Mouse (Mus musculus) forebrain, embryonic 14.5 days (tissue): ENCODE results near the gene Fbxl16. TPM values are rescaled to one million over a fixed set of nuclear protein-coding genes. Genes with fewer than 3 reads are reported as not detected.
A peak's percentile ranks its signal among the peaks of the same experiment; 100 is the strongest.

ENCODE experiments used
- ATAC-seq: fragments of 200-750 bp; cut with Nextera tagmentation; 2 replicates; pipeline ENCODE4 v1.8.0; 2017; ENCODE audit warnings: mild to moderate bottlenecking, moderate library complexity
- DNase-seq: peaks from one replicate; pipeline ENCODE4 v3.0.0-alpha.2; 2015; ENCODE audit warnings: low spot score
- H3K27ac ChIP-seq: fragments of 300-500 bp; sonication (generic); 2 replicates; pipeline ENCODE4 v1.5.1; 2014; ENCODE audit warnings: low read depth, mild to moderate bottlenecking, control low read depth, low read length, moderate library complexity
- H3K27me3 ChIP-seq: fragments of 300-500 bp; sonication (generic); replicated peaks from 2 replicates; pipeline ENCODE4 v1.6.1; 2014; ENCODE audit warnings: low read length, control low read depth, mixed read lengths; ENCODE audit not compliant: control insufficient read depth, insufficient read depth
- H3K36me3 ChIP-seq: fragments of 300-500 bp; sonication (generic); 2 replicates; pipeline ENCODE4 v1.6.1; 2014; ENCODE audit warnings: low read length, control low read depth; ENCODE audit not compliant: control insufficient read depth, insufficient read depth
- H3K4me1 ChIP-seq: fragments of 300-500 bp; sonication (generic); 2 replicates; pipeline ENCODE4 v1.6.1; 2014; ENCODE audit warnings: antibody characterized with exemption, low read length, control low read depth; ENCODE audit not compliant: control insufficient read depth, insufficient read depth
- H3K4me2 ChIP-seq: fragments of 300-500 bp; sonication (generic); 2 replicates; pipeline ENCODE4 v1.6.1; 2014; ENCODE audit warnings: mild to moderate bottlenecking, control low read depth, low read length
- H3K4me3 ChIP-seq: fragments of 300-500 bp; sonication (generic); 2 replicates; pipeline ENCODE4 v1.5.1; 2014; ENCODE audit warnings: low read depth, low read length, control low read depth
- H3K9ac ChIP-seq: fragments of 300-500 bp; sonication (generic); 2 replicates; pipeline ENCODE4 v1.6.1; 2014; ENCODE audit warnings: mild to moderate bottlenecking, low read length, control low read depth, moderate library complexity
- H3K9me3 ChIP-seq: fragments of 300-500 bp; sonication (generic); replicated peaks from 2 replicates; pipeline ENCODE4 v1.6.1; 2016; ENCODE audit warnings: low read length, control low read depth, mixed read lengths; ENCODE audit not compliant: control insufficient read depth
- WGBS: fragments of 180-500 bp; shearing (Covaris S2); extraction: QIAGEN DNeasy Blood & Tissue Kit; methylation state at CpG from one replicate; pipeline ENCODE4 v1.1.7; 2014; 5-methylcytosine and 5-hydroxymethylcytosine counted together
- polyA plus RNA-seq: library from polyadenylated mRNA; unstranded; fragments of >200 nt; fragmentation: Nextera tagmentation; extraction: Ambion mirVana; gene quantifications from 2 replicates; pipeline ENCODE4 v1.2.1, GENCODE M21; 2014

Gene Fbxl16
- polyA plus RNA-seq, 1 experiment from 2014 or later: 14.0 TPM

DNA sequence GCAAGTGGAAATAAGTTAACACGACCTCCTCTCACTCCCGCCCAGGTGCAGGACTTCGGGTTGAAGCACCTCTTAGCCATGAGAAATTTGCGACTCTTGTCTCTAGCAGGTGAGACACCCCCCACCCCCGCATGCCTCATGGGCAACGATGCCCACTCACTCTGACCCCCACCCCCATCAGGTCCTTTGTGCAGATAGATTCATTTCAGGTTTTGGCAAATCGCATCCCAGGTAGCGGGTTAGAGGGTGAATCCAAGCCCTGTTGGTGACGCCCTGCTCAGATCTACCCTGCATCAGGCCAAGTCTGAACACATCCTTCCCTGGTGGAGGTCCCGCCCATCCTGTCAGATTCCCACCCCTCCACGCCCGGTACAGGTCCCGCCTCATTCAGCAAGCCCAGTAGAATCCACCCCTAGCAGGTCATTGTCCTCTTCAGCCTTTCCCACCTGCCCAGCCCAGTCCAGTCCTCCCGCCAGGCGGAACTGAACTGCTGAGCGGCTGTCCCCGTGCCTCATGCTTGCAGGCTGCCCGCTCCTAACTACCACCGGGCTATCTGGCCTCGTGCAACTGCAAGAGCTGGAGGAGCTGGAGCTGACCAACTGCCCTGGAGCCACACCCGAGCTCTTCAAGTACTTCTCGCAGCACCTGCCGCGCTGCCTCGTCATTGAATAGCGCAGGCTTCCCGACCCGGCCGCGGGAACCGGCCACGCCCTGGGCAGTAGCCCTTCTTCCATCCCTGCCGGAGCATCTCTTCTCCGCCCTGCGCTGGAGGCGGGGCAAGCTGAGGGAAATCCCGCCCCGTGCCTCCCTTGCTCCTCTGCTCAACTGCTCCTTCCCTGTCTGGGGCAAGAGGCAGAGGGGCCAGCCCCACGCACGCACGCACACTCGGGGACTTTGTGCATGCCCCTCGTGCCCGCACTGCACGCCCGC, 10.2 kb downstream of the Fbxl16 start:
- ATAC-seq: no peak
- no peak for DNase-seq
- H3K4me2 ChIP-seq: 0 out of 2 replicates have a peak overlapping the region, but pooled peaks have one; percentile 9
- H3K9me3 ChIP-seq: no peaks in the 10 kb centered on the region
- no peak overlapping the region for H3K27ac ChIP-seq
- no peak overlapping the region for H3K4me3 ChIP-seq
- peaks cover 17% of the 10 kb centered on the region for H3K27me3 ChIP-seq
- H3K9ac ChIP-seq: 0 out of 2 replicates have a peak overlapping the region, but pooled peaks have one; percentile 8
- H3K36me3 ChIP-seq: peaks cover 34% of the 10 kb centered on the region
- H3K4me1 ChIP-seq: peaks cover 4% of the 10 kb centered on the region
- WGBS: 7% methylated on average over 46 of the region's 46 CpGs

DNA sequence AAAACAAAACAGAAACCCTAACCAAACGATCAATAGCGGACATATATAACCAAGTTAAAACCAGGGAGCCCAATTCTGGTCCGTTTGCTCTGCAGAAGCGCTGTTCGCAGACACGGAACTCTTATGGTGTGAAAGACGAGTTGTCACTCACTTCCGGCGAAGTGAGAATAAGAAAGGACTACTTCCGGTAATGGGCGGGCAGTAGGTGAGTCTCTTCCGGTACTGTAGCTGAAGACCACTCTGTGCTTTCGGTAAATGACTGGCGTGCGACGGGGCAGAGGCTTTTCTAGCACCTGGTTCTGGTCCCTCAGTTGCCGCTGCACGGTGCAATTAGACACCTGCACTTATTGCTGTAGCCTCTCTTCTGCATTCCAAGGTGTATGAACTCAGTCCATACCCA, 14.6 kb downstream of the Fbxl16 start, which contains the start of gene Wdr24:
Gene Wdr24, plus strand, starts transcription at position 176 of the 400 bp plus-strand sequence.
- DNase-seq (peak; percentile 95), ATAC-seq (peak; percentile 83)
- Histone ChIP-seq H3K27ac (peak within 1 kb of the TSS; percentile 64), H3K4me1 (peaks cover 17% of the 10 kb centered on the region), H3K36me3 (peaks cover 39% of the 10 kb centered on the region), H3K9ac (peak within 1 kb of the TSS; percentile 72), H3K4me2 (peak within 1 kb of the TSS; percentile 96), H3K27me3 (peaks cover 16% of the 10 kb centered on the region), H3K9me3 (no peaks in the 10 kb centered on the region), H3K4me3 (peak within 1 kb of the TSS; percentile 46)
- WGBS: under 1% methylated on average over 18 of the region's 18 CpGs

DNA sequence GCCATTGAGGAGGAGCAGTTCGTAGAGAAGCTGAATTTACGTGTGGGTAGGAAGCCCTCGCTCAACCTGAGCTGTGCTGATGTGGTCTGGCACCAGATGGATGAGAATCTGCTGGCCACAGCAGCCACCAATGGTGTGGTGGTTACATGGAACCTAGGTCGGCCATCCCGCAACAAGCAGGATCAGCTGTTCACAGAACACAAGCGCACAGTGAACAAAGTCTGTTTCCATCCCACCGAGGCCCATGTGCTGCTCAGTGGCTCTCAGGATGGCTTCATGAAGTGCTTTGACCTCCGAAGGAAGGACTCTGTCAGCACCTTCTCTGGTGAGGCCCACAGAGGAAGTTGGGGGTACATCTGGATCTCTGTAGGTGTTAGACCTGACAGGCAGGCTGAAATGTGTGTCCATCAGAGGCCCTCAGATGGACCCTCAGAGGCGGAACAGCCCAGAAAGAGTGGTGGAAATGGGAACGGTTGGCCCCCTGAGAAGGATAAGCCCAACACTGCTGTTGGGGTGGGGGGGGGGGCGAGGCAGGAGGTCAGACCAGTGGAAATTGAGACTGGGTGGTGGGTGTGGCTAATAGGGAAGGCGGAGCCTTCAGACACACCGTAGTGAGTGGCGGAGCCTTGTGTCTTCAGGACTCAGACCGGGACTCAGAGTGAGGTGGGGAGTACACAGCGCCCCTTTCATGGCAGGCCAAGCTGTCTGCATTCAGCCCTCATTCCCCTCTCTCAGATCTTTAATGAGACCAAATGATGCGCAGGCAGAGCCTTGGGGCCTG, 15.7 kb downstream of the Fbxl16 start:
- H3K27me3 ChIP-seq: 0 out of 2 replicates have a peak, but pooled peaks cover 5% of the 10 kb centered on the region
- ATAC-seq: no peak

DNA sequence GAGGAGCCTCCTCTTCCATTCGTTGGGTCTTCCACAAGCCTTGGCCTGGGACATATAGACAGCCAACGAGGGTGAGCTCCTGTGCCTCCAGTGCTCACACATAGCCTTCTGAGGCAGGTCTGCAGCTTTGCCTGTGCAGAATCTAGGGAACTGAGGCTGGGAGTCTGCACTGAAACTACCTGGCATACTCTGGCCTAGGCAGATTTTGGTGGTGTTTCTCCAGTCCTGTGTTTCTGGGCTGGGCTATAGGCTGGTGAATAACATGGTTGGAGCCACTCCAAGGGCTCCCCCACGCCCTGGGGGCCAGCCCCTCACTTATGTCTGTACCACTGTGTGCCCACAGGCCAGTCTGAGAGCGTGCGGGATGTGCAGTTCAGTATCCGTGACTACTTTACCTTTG, 16.4 kb downstream of the Fbxl16 start:
- Histone ChIP-seq H3K4me3 (no peak overlapping the region), H3K9me3 (no peaks in the 10 kb centered on the region), H3K4me1 (peaks cover 25% of the 10 kb centered on the region), H3K36me3 (peaks cover 35% of the 10 kb centered on the region), H3K4me2 (0 out of 2 replicates have a peak overlapping the region, but pooled peaks have one; percentile 96), H3K27ac (no peak overlapping the region), H3K9ac (no peak overlapping the region), H3K27me3 (0 out of 2 replicates have a peak, but pooled peaks cover 1% of the 10 kb centered on the region)
- ATAC-seq (no peak), DNase-seq (no peak)
- WGBS: 85% methylated on average over 6 of the region's 6 CpGs

More for the DNA sequence above, 15.7 kb downstream of the Fbxl16 start:
- peaks cover 19% of the 10 kb centered on the region for H3K4me1 ChIP-seq
- peaks cover 34% of the 10 kb centered on the region for H3K36me3 ChIP-seq
- no peak overlapping the region for H3K27ac ChIP-seq
- H3K4me2 ChIP-seq: peak overlapping the region; percentile 96
- H3K9me3 ChIP-seq: no peaks in the 10 kb centered on the region
- H3K4me3 ChIP-seq: peak overlapping the region; percentile 46
- peak overlapping the region; percentile 72 for H3K9ac ChIP-seq
- 80% methylated on average over 17 of the region's 17 CpGs for WGBS
- no peak for DNase-seq

DNA sequence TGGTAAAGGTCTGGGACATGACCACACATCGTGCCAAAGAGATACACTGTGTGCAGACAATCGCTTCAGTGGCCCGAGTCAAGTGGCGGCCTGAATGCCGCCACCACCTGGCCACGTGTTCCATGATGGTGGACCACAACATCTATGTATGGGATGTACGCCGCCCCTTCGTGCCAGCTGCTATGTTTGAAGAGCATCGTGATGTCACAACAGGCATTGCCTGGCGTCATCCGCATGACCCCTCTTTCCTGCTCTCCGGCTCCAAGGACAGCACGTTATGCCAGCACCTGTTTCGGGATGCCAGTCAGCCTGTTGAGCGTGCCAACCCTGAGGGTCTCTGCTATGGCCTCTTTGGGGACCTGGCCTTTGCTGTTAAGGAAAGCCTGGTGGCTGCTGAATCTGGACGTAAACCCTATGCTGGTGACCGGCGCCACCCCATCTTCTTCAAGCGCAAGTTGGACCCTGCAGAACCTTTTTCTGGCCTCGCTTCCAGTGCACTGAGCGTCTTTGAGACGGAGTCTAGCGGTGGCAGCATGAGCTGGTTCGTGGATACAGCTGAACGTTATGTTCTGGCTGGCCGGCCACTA, 17.2 kb downstream of the Fbxl16 start:
- no peak overlapping the region for H3K4me3 ChIP-seq
- ATAC-seq (no peak), DNase-seq (no peak)
- H3K9me3 ChIP-seq: no peaks in the 10 kb centered on the region
- no peaks in the 10 kb centered on the region for H3K27me3 ChIP-seq
- H3K4me2 ChIP-seq: no peak overlapping the region
- WGBS: 95% methylated on average over 27 of the region's 27 CpGs
- H3K9ac ChIP-seq: no peak overlapping the region
- H3K4me1 ChIP-seq: peaks cover 25% of the 10 kb centered on the region
- H3K27ac ChIP-seq: no peak overlapping the region
- peaks cover 43% of the 10 kb centered on the region for H3K36me3 ChIP-seq

DNA sequence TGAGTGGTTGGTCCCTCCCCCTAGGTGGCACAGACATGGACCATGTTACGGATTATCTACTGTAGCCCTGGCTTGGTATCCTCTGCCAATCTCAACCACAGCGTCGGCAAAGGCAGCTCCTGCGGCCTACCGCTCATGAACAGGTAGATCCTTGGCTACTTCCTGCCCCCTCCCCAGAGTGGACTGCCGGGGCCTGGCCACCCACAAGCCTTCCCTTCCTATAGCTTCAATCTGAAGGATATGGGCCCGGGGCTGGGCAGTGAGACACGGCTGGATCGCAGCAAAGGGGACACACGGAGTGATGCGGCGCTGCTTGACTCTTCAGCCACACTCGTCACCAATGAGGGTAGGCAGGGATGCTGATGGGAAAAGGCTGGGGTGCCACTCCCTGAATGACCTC, 18.1 kb downstream of the Fbxl16 start:
- DNase-seq: no peak
- ATAC-seq: no peak
- no peak overlapping the region for H3K27ac ChIP-seq
- no peak overlapping the region for H3K4me3 ChIP-seq
- peaks cover 50% of the 10 kb centered on the region for H3K36me3 ChIP-seq
- H3K4me1 ChIP-seq: peaks cover 34% of the 10 kb centered on the region
- no peaks in the 10 kb centered on the region for H3K9me3 ChIP-seq
- H3K9ac ChIP-seq: no peak overlapping the region
- H3K4me2 ChIP-seq: no peak overlapping the region
- WGBS: 96% methylated on average over 13 of the region's 13 CpGs
- H3K27me3 ChIP-seq: no peaks in the 10 kb centered on the region

DNA sequence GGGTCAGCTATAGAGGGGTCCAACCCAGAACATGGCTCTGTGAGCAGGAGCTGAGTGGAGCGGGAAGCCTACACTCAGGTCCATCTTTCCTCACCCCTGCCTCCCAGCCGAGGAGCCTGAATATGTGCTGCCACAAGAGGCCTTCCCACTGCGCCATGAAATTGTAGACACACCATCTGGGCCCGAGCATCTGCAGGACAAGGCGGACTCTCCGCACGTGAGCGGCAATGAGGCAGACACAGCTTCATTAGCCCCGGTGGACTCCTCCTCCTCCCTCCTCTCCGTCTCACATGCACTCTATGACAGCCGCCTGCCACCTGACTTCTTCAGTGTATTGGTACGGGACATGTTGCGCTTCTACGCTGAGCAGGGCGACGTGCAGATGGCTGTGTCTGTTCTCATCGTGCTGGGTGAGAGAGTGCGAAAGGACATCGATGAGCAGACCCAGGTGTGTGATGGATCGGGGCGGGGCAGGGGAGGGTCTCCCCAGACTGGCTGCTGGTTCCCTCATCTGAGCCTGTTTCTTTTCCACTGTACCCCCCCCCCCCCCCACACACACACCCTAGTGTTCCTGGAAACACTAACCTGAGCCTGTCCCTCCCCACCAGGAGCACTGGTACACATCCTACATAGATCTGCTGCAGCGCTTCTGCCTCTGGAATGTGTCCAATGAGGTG, 18.8 kb downstream of the Fbxl16 start:
- Histone ChIP-seq H3K27ac (no peak overlapping the region), H3K4me2 (peak overlapping the region; percentile 89; the same call in 1 of the 2 replicates), H3K4me3 (no peak overlapping the region), H3K36me3 (peaks cover 50% of the 10 kb centered on the region), H3K27me3 (no peaks in the 10 kb centered on the region), H3K9ac (no peak overlapping the region), H3K4me1 (peaks cover 35% of the 10 kb centered on the region), H3K9me3 (no peaks in the 10 kb centered on the region)
- ATAC-seq (no peak), DNase-seq (no peak)
- 91% methylated on average over 22 of the region's 22 CpGs for WGBS

DNA sequence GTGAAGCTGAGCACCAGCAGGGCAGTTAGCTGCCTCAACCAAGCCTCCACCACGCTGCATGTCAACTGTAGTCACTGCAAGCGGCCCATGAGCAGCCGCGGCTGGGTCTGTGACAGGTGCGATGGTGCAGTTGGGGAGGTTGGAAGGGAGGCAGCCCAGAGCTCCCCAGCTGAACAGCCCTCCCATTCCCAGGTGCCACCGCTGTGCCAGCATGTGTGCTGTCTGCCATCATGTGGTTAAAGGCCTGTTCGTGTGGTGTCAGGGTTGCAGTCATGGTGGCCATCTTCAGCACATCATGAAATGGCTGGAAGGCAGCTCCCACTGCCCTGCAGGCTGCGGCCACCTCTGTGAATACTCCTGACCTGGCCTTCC, 19.3 kb downstream of the Fbxl16 start:
- Histone ChIP-seq H3K4me2 (peak overlapping the region; percentile 89), H3K9me3 (no peaks in the 10 kb centered on the region), H3K4me1 (peaks cover 35% of the 10 kb centered on the region), H3K27me3 (no peaks in the 10 kb centered on the region), H3K4me3 (peak overlapping the region; percentile 61), H3K9ac (peak overlapping the region; percentile 88), H3K27ac (peak overlapping the region; percentile 92; the same call in 1 of the 2 replicates), H3K36me3 (peaks cover 50% of the 10 kb centered on the region)
- 83% methylated on average over 8 of the region's 8 CpGs for WGBS
- DNase-seq (no peak), ATAC-seq (no peak)
